Mouse (Mus musculus): ENCODE results near the gene Zfp526.

DNA sequence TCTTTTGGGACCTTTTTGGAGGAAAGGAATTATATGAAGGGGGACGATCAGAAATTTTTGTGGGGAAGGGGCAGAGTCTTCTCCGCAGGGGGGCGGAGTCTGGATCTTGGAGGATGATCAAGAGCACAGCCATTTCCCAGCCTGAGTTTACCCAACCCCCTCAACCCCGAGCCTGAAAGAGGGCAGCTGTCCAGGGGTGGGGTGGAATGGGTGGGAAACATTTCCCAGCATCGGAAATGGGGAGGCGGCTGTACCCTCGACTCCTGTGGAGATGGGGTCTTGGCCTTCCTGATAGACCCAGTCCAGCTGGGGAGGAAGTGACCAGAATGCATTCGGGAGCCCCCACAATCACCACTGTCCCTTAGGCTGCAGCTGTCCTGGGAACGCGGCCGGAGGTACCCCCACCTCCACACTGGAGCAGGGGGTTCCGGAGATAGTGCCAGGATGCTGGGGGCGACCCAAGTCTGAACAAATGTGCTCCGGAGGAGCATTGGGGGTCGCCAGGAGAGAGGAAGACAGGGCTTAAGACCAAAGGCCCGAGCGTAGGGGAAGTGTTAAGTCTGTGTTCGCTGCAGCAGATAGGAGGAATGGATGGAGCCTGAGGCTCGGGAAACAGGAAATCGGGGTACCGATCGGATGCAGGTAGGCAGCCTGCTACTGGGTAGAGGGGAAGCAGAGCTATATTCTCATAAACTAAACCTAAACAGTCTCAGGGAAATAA, 30.0 kb downstream of the Zfp526 start:
- TF ChIP-seq EP300 (IDR thresholded peaks at IDR 0.05; ENCODE audit: insufficient read depth, low read depth, low read length) (peak; percentile 89), CTCF (IDR thresholded peaks at IDR 0.05; ENCODE audit: low read depth, low read length) (no peak)

Data from ES-Bruce4 (cell line).